Mouse (Mus musculus) cerebellum, adult (tissue): ENCODE data around the gene Btg1.

Experiments used
- ATAC-seq: cut with Nextera tagmentation; 2 replicates; pipeline ENCODE4 v1.9.2; 2017; ENCODE audit warnings: mild to moderate bottlenecking, moderate library complexity, mixed read lengths; ENCODE audit not compliant: insufficient number of reproducible peaks, low FRiP score, low TSS enrichment

The Btg1 gene

GRCm38 (mm10) chr10:96628913-96629199 is 12.1 kb downstream of the Btg1 start:
- ATAC-seq, result no peak

DNA sequence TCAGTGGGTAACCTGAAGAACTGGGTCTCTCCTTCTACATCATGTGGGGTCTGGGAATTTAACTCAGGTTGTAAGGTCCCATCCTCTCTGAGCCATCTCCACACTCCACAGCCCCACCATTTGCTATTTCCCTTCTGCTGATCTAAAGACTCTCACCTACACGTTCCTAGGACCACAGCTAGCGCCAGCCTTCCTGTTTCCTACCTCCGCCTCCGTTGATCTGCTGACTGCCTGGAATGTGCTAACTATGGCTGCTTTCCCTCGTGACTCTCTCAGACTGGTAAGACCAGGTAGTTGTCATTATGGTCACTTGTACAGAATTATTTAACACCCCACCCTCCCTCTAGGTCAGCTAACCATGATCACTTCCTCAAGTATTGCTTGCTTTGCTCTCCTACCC is 13.3 kb downstream of the Btg1 start:
- ATAC-seq, result no peak

DNA sequence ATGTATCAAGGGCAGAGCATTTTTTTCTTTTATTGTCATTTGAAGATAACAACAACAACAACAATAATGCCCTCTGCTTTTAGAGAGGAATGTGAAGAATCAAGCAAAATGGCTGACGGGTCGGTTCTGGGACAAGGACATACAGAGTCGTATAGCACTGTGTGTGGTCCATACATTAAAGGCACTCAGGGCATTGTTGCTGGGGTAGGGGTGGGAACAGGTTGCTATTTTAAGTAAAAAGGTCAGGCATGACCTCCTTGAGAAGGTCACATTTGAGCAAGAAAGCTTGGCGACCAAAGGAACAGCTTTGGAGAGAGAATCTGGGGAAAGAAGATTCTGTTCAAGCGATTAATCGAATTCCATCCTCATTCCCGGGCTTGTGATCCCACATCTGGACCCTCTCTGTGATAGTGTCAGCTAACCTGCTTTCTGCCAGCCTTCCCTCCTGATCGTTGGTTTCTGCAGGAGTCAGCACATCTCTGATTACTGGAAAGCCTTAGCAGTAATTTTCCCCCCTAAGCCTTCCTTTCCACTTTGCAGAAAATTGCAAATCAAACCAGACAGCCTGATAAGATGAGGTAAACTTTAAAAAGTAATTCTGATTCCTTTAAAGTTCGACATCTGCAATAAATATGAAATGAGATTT is 14.4 kb downstream of the Btg1 start:
- ATAC-seq, result no peak

GRCm38 (mm10) chr10:96632271-96633144 is 15.7 kb downstream of the Btg1 start:
- ATAC-seq, result no peak

DNA sequence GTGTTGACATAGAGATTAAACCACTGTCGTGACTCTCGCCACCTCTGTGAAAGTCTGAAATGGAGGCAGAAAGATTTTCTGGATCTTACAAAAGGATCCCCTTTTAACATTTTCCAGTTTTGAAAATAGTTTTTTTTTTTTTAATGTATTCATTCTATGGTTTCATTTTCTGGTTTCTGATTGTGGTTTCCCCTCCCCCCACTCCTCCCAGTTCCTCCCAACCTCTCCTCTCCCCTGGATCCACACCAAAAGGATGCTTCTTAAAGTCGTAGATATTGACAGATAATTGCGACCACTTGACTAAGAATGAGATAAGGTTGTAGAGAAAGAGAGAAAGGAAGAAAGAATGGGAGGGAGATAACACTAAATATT is 16.3 kb downstream of the Btg1 start:
- no peak for ATAC-seq

GRCm38 (mm10) chr10:96635472-96635871 is 18.7 kb downstream of the Btg1 start:
- peak; percentile 37; the same call in 1 of the 2 replicates for ATAC-seq

DNA sequence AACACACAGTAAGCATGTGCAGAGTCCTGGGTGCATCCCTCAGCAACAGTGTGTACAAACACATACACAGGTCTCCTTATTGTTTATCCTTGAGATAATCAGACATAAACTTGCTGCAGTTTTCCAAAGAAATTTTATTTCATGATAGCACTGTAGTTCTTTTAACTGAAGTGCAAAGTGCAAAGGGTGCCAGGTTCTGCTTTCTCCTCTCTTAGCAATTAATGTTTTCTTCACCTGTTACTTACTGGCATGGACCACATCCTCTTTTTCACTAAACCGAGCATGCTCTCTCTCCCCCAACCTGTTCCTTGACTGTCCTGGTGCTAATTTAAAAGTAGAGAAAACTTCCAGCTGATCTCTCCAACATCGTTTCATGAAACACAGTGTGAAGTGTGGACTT is 21.7 kb downstream of the Btg1 start:
- no peak for ATAC-seq

DNA sequence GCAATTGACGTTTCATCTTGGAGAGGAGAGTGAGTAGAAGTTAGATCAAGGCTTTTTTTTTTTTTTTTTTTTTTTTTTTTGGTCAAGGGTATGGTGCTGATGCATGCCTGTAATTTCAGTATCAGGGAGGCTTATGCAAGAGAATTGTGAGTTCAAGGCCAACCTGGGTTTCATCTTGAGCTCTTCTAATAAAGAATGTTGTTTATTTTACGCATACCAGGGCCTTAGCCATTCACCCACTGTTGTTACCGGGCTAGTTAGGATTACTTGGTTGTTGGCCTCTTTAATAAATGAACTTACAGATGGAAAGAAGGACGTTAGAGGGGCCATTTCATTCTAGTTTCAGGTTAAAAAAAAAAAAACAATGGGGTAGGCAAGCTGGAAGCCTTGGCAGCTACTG is 25.2 kb downstream of the Btg1 start:
- ATAC-seq, result no peak

DNA sequence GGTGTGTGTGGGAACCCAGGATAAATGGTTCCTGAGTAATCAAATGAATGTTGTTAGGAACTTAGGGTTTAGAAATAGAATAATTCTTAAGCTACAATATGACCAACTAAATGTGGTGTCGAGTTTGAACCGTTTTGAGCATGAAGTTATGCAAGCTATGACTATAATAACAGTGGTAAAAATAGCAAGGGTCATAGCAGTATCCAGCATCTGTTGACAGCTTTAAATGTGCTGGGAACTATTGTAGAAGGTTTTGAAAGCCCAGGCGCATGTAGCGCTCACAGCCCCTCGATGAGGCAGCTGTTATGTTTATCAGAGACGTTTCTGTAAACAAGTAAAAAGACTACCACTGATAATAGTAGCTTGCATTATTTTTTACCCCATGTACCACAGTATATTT is 25.9 kb downstream of the Btg1 start:
- no peak for ATAC-seq

DNA sequence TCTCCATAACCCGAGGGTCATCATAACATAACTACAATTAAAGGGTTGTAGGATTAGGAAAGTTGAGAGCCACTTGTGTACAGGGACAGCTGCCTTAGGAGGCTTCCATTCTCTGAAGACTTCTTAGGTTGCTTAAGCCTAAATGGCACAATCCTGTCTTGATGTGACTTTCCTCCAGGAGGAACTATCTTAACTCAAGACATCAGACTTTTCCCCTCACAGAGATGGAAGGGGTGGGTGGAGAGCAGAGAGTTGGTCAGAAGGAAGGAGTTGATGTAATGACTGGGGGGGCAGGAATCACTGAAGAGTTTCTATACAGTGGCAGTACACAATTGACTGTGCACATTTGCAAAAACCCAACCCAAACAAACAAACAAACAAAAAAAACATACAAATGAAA is 28.4 kb downstream of the Btg1 start:
- ATAC-seq, result no peak

- peak; percentile 66 for ATAC-seq
Measured at GRCm38 (mm10) chr10:96646024-96646866, 29.4 kb downstream of the Btg1 start.

DNA sequence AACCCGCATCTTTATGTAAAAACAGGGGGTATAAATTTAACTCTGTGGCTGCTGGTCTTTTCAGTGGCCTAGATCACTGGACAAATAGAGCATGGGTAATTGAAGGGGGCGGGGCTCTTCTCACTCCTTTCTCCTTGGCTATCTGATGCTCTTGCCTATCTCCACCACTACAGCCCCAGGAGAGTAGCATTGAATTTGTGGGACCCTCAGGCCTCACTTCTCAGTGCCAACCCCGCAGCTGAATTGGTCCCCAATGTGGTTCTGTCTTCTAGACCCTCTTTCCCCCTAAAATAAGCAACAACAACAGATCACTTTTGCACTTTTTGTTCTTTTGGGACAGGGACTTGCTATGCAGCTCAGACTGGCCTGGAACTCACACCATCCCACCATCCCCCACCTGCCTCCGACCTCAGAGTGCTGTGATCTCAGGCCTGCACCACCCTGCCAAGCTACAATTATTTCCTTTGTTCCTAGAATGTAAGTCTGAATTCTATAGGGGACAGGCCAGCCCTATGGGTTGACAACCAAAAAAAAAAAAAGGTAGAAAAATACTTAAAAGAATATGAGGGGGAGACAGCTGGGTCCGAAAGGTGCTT is 30.2 kb downstream of the Btg1 start:
- peak; percentile 33 for ATAC-seq

DNA sequence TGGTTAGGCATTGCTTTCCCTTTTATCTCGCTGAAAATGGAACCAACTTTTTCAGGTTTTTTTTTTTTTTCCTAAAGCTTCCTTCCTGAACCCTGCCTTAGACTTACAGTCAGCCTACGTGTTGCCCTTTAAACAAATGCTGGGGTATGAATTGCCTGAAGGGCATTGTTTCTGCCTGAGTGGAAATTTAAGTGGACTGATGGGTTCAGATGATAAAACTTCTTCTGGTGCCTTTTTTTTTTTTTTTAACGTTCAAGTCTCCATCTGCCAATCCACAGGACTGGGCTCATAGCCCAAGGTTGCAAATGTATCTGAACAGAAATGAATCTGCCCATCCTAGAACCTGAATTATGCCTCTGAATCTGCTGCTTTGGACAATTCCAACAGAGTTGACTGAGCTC is 31.4 kb downstream of the Btg1 start:
- peak; percentile 54 for ATAC-seq

DNA sequence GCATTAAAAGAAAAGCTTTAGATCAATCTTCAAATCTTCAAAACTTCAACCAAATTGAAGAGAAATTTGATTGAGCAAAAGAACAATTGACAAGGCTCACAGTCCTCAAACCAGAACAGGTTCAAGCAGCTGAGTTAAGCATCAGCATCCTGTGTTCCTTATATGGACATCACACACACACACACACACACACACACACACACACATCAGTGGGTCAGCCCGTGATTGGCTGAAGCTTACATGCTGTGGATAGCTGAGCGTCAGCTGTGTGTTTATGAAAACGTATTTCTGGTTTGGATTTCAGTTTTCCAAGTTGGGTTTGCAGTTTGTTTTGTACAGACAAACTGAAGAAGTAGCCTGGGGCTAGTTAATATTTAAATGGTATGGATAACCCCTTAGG is 32.7 kb downstream of the Btg1 start:
- ATAC-seq, result no peak

DNA sequence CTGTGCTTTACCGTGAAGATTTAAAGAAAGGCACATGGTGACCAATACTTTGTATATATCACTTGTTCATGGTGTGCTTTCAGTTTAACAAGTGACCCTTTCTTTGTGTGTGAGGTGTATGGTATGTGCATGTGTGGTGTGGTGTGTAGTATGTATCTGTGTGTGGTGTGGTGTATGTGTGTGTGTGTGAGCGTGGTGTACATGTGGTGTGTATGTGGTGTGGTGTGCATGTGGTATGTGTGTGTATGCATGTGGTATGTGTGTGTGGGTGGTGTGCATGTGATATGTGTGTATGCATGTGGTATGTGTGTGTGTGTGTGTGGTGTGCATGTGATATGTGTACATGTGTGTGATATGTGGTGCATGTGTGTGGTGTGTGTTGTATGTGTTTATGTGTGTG is 35.6 kb downstream of the Btg1 start:
- no peak for ATAC-seq

GRCm38 (mm10) chr10:96653030-96653429 is 36.2 kb downstream of the Btg1 start:
- no peak for ATAC-seq

GRCm38 (mm10) chr10:96654079-96654478 is 37.3 kb downstream of the Btg1 start:
- no peak for ATAC-seq

DNA sequence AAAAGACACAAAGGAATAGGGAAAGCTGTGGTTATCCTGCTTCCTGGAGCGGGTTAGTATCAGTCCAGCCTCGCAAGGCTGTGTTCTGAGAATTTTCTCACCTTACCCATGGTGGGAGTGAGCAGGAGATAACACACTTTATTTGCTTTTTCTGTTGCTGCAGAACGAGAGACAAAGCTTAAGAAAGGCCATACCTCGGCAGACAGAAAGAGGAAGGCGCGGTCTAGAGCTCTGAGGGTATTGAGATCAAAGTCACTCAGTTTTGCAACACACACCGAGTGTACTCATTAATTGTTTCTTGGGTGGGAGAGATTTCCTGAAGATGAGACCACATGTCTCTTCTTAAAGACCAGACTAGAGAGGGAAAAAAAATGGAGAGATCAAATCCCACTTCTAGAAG is 37.8 kb downstream of the Btg1 start:
- no peak for ATAC-seq

GRCm38 (mm10) chr10:96655066-96655465 is 38.3 kb downstream of the Btg1 start:
- no peak for ATAC-seq

GRCm38 (mm10) chr10:96656176-96656575 is 39.4 kb downstream of the Btg1 start:
- ATAC-seq, result no peak

GRCm38 (mm10) chr10:96658906-96659305 is 42.1 kb downstream of the Btg1 start:
- ATAC-seq, result peak; percentile 65
